Mouse (Mus musculus) neural tube, embryonic 15.5 days (tissue): ENCODE measurements around the gene Hdac11. TPM values are rescaled to one million over a fixed set of nuclear protein-coding genes. Genes with fewer than 3 reads are reported as not detected.

ENCODE experiments used
- ATAC-seq: fragments of 200-750 bp; cut with Nextera tagmentation; 2 replicates; pipeline ENCODE4 v1.8.0; 2017; ENCODE audit warnings: mild to moderate bottlenecking, moderate TSS enrichment, moderate library complexity; ENCODE audit not compliant: low FRiP score
- H3K27ac ChIP-seq: fragments of 300-500 bp; sonication (generic); replicated peaks from 2 replicates; pipeline ENCODE4 v1.5.1; 2015; ENCODE audit warnings: mild to moderate bottlenecking, inconsistent platforms
- H3K27me3 ChIP-seq: fragments of 300-500 bp; sonication (generic); replicated peaks from 2 replicates; pipeline ENCODE4 v1.6.1; 2015; ENCODE audit warnings: inconsistent platforms
- H3K36me3 ChIP-seq: fragments of 300-500 bp; sonication (generic); 2 replicates; pipeline ENCODE4 v1.6.1; 2015; ENCODE audit warnings: inconsistent platforms
- H3K4me1 ChIP-seq: fragments of 300-500 bp; sonication (generic); 2 replicates; pipeline ENCODE4 v1.6.1; 2015; ENCODE audit warnings: inconsistent platforms
- H3K4me2 ChIP-seq: fragments of 300-500 bp; sonication (generic); 2 replicates; pipeline ENCODE4 v1.6.1; 2015; ENCODE audit warnings: inconsistent platforms, mild to moderate bottlenecking, moderate library complexity
- H3K4me3 ChIP-seq: fragments of 300-500 bp; sonication (generic); replicated peaks from 2 replicates; pipeline ENCODE4 v1.5.1; 2015; ENCODE audit warnings: mild to moderate bottlenecking, inconsistent platforms
- H3K9ac ChIP-seq: fragments of 300-500 bp; sonication (generic); replicated peaks from 2 replicates; pipeline ENCODE4 v1.6.1; 2015; ENCODE audit warnings: mild to moderate bottlenecking, inconsistent platforms
- H3K9me3 ChIP-seq: fragments of 300-500 bp; sonication (generic); replicated peaks from 2 replicates; pipeline ENCODE4 v1.6.1; 2016; ENCODE audit warnings: inconsistent platforms
- WGBS: fragments of 180-500 bp; shearing (Covaris S2); methylation state at CpG from one replicate; pipeline ENCODE4 v1.1.7; 2015; ENCODE audit warnings: mixed read lengths; 5-methylcytosine and 5-hydroxymethylcytosine counted together
- polyA plus RNA-seq: library from polyadenylated mRNA; unstranded; fragments of >200 nt; fragmentation: Nextera tagmentation; extraction: Ambion mirVana; gene quantifications from 2 replicates; pipeline ENCODE4 v1.2.1, GENCODE M21; 2015

The Hdac11 gene
- polyA plus RNA-seq, 1 experiment from 2014 or later, result 51.5 TPM

GRCm38 (mm10) chr6:91172381-91172780, 15.9 kb downstream of the Hdac11 start:
- Histone ChIP-seq H3K36me3 (peaks cover 44% of the 10 kb centered on the region), H3K27me3 (no peaks in the 10 kb centered on the region), H3K4me3 (no peak overlapping the region), H3K9ac (no peak overlapping the region), H3K4me1 (no peaks in the 10 kb centered on the region), H3K9me3 (no peaks in the 10 kb centered on the region), H3K27ac (no peak overlapping the region), H3K4me2 (no peak overlapping the region)
- 75% methylated on average over 2 of the region's 2 CpGs for WGBS
- no peak for ATAC-seq

- Histone ChIP-seq H3K9me3 (no peaks in the 10 kb centered on the region), H3K9ac (no peak overlapping the region), H3K4me1 (no peaks in the 10 kb centered on the region), H3K27ac (no peak overlapping the region), H3K36me3 (peaks cover 40% of the 10 kb centered on the region), H3K27me3 (no peaks in the 10 kb centered on the region), H3K4me3 (no peak overlapping the region), H3K4me2 (no peak overlapping the region)
- 51% methylated on average over 7 of the region's 7 CpGs for WGBS
- 0 out of 2 replicates have a peak, but pooled peaks have one; percentile 39 for ATAC-seq
Measured at GRCm38 (mm10) chr6:91173221-91173880, 16.9 kb downstream of the Hdac11 start.

- Histone ChIP-seq H3K9ac (no peak overlapping the region), H3K4me3 (no peak overlapping the region), H3K27ac (no peak overlapping the region), H3K36me3 (peaks cover 34% of the 10 kb centered on the region), H3K9me3 (no peaks in the 10 kb centered on the region), H3K4me1 (no peaks in the 10 kb centered on the region), H3K4me2 (no peak overlapping the region), H3K27me3 (no peaks in the 10 kb centered on the region)
- ATAC-seq, result no peak
- 85% methylated on average over 3 of the region's 3 CpGs for WGBS
Measured at GRCm38 (mm10) chr6:91174211-91174610, 17.7 kb downstream of the Hdac11 start.

- peaks cover 11% of the 10 kb centered on the region; the same call in 1 of the 2 replicates for H3K4me1 ChIP-seq
- ATAC-seq, result no peak
- H3K36me3 ChIP-seq, result no peaks in the 10 kb centered on the region; the same call in 1 of the 2 replicates
- no peak overlapping the region for H3K27ac ChIP-seq
- WGBS, result 54% methylated on average over 9 of the region's 9 CpGs
- no peak overlapping the region for H3K4me2 ChIP-seq
- H3K27me3 ChIP-seq, result no peaks in the 10 kb centered on the region
- H3K4me3 ChIP-seq, result no peak overlapping the region
- H3K9me3 ChIP-seq, result no peaks in the 10 kb centered on the region
- H3K9ac ChIP-seq, result no peak overlapping the region
Measured at GRCm38 (mm10) chr6:91180767-91181171, 24.3 kb downstream of the Hdac11 start.

GRCm38 (mm10) chr6:91181320-91181719, 24.9 kb downstream of the Hdac11 start:
- no peaks in the 10 kb centered on the region for H3K27me3 ChIP-seq
- WGBS, result 78% methylated on average over 2 of the region's 2 CpGs
- peaks cover 11% of the 10 kb centered on the region; the same call in 1 of the 2 replicates for H3K4me1 ChIP-seq
- no peak overlapping the region for H3K9ac ChIP-seq
- H3K36me3 ChIP-seq, result no peaks in the 10 kb centered on the region
- no peak overlapping the region for H3K27ac ChIP-seq
- no peak overlapping the region for H3K4me2 ChIP-seq
- no peaks in the 10 kb centered on the region for H3K9me3 ChIP-seq
- H3K4me3 ChIP-seq, result no peak overlapping the region
- no peak for ATAC-seq

GRCm38 (mm10) chr6:91182075-91182490, 25.6 kb downstream of the Hdac11 start:
- ATAC-seq, result no peak
- Histone ChIP-seq H3K9ac (no peak overlapping the region), H3K27ac (no peak overlapping the region), H3K4me2 (no peak overlapping the region), H3K9me3 (no peaks in the 10 kb centered on the region), H3K4me1 (peaks cover 11% of the 10 kb centered on the region; the same call in 1 of the 2 replicates), H3K27me3 (no peaks in the 10 kb centered on the region), H3K36me3 (no peaks in the 10 kb centered on the region), H3K4me3 (no peak overlapping the region)
- WGBS, result 56% methylated on average over 4 of the region's 4 CpGs

- Histone ChIP-seq H3K9ac (no peak overlapping the region), H3K27ac (no peak overlapping the region), H3K9me3 (no peaks in the 10 kb centered on the region), H3K4me2 (no peak overlapping the region), H3K36me3 (no peaks in the 10 kb centered on the region), H3K4me1 (peaks cover 11% of the 10 kb centered on the region; the same call in 1 of the 2 replicates), H3K4me3 (no peak overlapping the region), H3K27me3 (no peaks in the 10 kb centered on the region)
- 75% methylated on average over 1 of the region's 1 CpGs for WGBS
- no peak for ATAC-seq
Measured at GRCm38 (mm10) chr6:91183041-91183440, 26.6 kb downstream of the Hdac11 start.

- no peaks in the 10 kb centered on the region for H3K36me3 ChIP-seq
- H3K9ac ChIP-seq, result no peak overlapping the region
- H3K4me2 ChIP-seq, result no peak overlapping the region
- H3K4me3 ChIP-seq, result no peak overlapping the region
- H3K27ac ChIP-seq, result no peak overlapping the region
- H3K27me3 ChIP-seq, result no peaks in the 10 kb centered on the region
- WGBS, result 81% methylated on average over 2 of the region's 2 CpGs
- no peaks in the 10 kb centered on the region for H3K9me3 ChIP-seq
- H3K4me1 ChIP-seq, result peaks cover 11% of the 10 kb centered on the region; the same call in 1 of the 2 replicates
- no peak for ATAC-seq
Measured at GRCm38 (mm10) chr6:91183980-91184379, 27.5 kb downstream of the Hdac11 start.

- Histone ChIP-seq H3K4me2 (no peak overlapping the region), H3K9ac (no peak overlapping the region), H3K27ac (no peak overlapping the region), H3K4me3 (no peak overlapping the region), H3K36me3 (no peaks in the 10 kb centered on the region), H3K9me3 (no peaks in the 10 kb centered on the region), H3K27me3 (no peaks in the 10 kb centered on the region), H3K4me1 (peaks cover 11% of the 10 kb centered on the region; the same call in 1 of the 2 replicates)
- WGBS, result 76% methylated on average over 3 of the region's 3 CpGs
- no peak for ATAC-seq
Measured at GRCm38 (mm10) chr6:91184776-91185175, 28.3 kb downstream of the Hdac11 start.

- WGBS, result 90% methylated on average over 5 of the region's 5 CpGs
- H3K27me3 ChIP-seq, result no peaks in the 10 kb centered on the region
- no peak overlapping the region for H3K27ac ChIP-seq
- ATAC-seq, result no peak
- H3K4me3 ChIP-seq, result no peak overlapping the region
- H3K9ac ChIP-seq, result no peak overlapping the region
- no peak overlapping the region for H3K4me2 ChIP-seq
- H3K4me1 ChIP-seq, result peaks cover 10% of the 10 kb centered on the region; the same call in 1 of the 2 replicates
- no peaks in the 10 kb centered on the region for H3K36me3 ChIP-seq
- H3K9me3 ChIP-seq, result no peaks in the 10 kb centered on the region
Measured at GRCm38 (mm10) chr6:91185502-91185901, 29.0 kb downstream of the Hdac11 start.

GRCm38 (mm10) chr6:91186161-91186931, 29.9 kb downstream of the Hdac11 start:
- 65% methylated on average over 4 of the region's 4 CpGs for WGBS
- H3K4me1 ChIP-seq, result 0 out of 2 replicates have a peak, but pooled peaks cover 3% of the 10 kb centered on the region
- no peak overlapping the region for H3K27ac ChIP-seq
- no peak for ATAC-seq
- no peak overlapping the region for H3K4me3 ChIP-seq
- no peak overlapping the region for H3K4me2 ChIP-seq
- no peaks in the 10 kb centered on the region for H3K27me3 ChIP-seq
- H3K36me3 ChIP-seq, result no peaks in the 10 kb centered on the region
- H3K9me3 ChIP-seq, result no peaks in the 10 kb centered on the region
- H3K9ac ChIP-seq, result no peak overlapping the region

GRCm38 (mm10) chr6:91186934-91187333, 30.5 kb downstream of the Hdac11 start:
- Histone ChIP-seq H3K4me2 (no peak overlapping the region), H3K4me1 (no peaks in the 10 kb centered on the region), H3K27ac (no peak overlapping the region), H3K9me3 (no peaks in the 10 kb centered on the region), H3K36me3 (no peaks in the 10 kb centered on the region), H3K27me3 (no peaks in the 10 kb centered on the region), H3K9ac (no peak overlapping the region), H3K4me3 (no peak overlapping the region)
- no peak for ATAC-seq
- WGBS, result 72% methylated on average over 6 of the region's 6 CpGs
